Mouse (Mus musculus) embryonic facial prominence, embryonic 12.5 days (tissue): ENCODE measurements around the gene Traf2. TPM values are rescaled to one million over a fixed set of nuclear protein-coding genes. Genes with fewer than 3 reads are reported as not detected.
A peak's percentile ranks its signal among the peaks of the same experiment; 100 is the strongest.

Source experiments
- ATAC-seq: fragments of 200-750 bp; cut with Nextera tagmentation; 2 replicates; pipeline ENCODE4 v1.8.0; 2017; ENCODE audit not compliant: insufficient number of reproducible peaks, insufficient read depth, low FRiP score, low TSS enrichment
- H3K27ac ChIP-seq: fragments of 300-500 bp; sonication (generic); 2 replicates; pipeline ENCODE4 v1.5.1; 2016; ENCODE audit warnings: mild to moderate bottlenecking
- H3K27me3 ChIP-seq: fragments of 300-500 bp; sonication (generic); 2 replicates; pipeline ENCODE4 v1.6.1; 2016; ENCODE audit warnings: mild to moderate bottlenecking, moderate library complexity
- H3K36me3 ChIP-seq: fragments of 300-500 bp; sonication (generic); 2 replicates; pipeline ENCODE4 v1.6.1; 2016; ENCODE audit warnings: mild to moderate bottlenecking
- H3K4me1 ChIP-seq: fragments of 300-500 bp; sonication (generic); 2 replicates; pipeline ENCODE4 v1.6.1; 2016
- H3K4me2 ChIP-seq: fragments of 300-500 bp; sonication (generic); replicated peaks from 2 replicates; pipeline ENCODE4 v1.6.1; 2016; ENCODE audit warnings: mild to moderate bottlenecking, moderate library complexity
- H3K4me3 ChIP-seq: fragments of 300-500 bp; sonication (generic); 2 replicates; pipeline ENCODE4 v1.5.1; 2016; ENCODE audit warnings: mild to moderate bottlenecking
- H3K9ac ChIP-seq: fragments of 300-500 bp; sonication (generic); 2 replicates; pipeline ENCODE4 v1.6.1; 2016; ENCODE audit warnings: mild to moderate bottlenecking, moderate library complexity
- H3K9me3 ChIP-seq: fragments of 300-500 bp; sonication (generic); 2 replicates; pipeline ENCODE4 v1.6.1; 2016; ENCODE audit warnings: mild to moderate bottlenecking, moderate library complexity
- WGBS: fragments of 180-500 bp; shearing (Covaris S2); methylation state at CpG from one replicate; pipeline ENCODE4 v1.1.7; 2016; 5-methylcytosine and 5-hydroxymethylcytosine counted together
- polyA plus RNA-seq: library from polyadenylated mRNA; unstranded; fragments of >200 nt; fragmentation: Nextera tagmentation; extraction: Ambion mirVana; gene quantifications from 2 replicates; pipeline ENCODE4 v1.2.1, GENCODE M21; 2016

The Traf2 gene
- polyA plus RNA-seq, 1 experiment from 2014 or later = 37.8 TPM

DNA sequence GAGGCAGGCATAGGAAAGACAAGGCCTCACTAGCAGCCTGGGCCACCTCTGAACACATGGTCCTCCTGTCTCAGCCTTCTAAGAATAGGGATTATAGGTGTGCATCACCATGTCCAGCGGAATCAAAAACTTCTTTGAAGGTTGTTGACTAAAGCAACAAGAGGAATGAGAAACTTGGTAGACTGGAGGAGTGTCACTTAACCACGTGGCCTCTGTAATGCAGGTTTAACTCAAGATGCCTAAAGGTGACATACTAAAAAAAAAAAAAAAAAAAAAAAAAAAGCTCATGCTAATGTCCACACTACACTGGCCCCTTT lies 11.9 kb downstream of the Traf2 start:
- Histone ChIP-seq H3K27me3 (no peaks in the 10 kb centered on the region), H3K4me2 (no peak overlapping the region), H3K9me3 (no peaks in the 10 kb centered on the region), H3K27ac (no peak overlapping the region), H3K4me3 (no peak overlapping the region), H3K9ac (no peak overlapping the region), H3K4me1 (no peaks in the 10 kb centered on the region), H3K36me3 (peaks cover 82% of the 10 kb centered on the region)
- WGBS = 94% methylated on average over 2 of the region's 2 CpGs
- ATAC-seq = no peak

DNA sequence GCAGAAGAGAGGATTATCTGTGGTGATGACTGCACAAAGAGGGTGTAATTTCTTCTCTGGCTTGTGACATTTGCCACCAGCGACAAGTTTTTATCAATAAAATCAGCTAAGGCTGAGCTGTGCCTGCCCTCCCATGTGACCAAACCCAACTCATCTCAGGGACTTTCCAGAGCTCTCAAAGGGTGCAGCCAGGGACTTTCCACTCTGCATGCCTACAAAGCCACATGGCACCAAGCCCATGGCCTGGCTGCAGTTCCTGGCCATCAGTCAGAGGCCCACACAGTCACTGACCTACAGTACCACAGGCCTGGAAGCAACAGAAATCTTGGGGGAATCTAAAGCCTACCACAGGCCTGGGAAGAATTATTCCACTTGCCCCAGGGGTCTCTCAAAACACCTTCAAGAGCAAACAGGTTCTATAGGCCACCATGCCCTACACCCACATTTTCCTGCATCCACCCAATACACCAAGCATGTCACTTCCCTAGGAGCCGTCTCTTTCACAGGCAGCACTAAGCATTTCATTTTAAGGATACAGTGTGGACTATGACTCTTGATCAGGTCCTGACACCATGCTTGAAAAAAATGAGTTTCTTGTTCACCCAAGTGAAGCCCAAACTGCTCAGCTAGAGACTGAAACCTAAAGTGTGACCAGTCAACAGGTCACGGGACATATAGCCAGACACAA lies 12.4 kb downstream of the Traf2 start:
- H3K36me3 ChIP-seq = peaks cover 81% of the 10 kb centered on the region
- H3K9ac ChIP-seq = no peak overlapping the region

DNA sequence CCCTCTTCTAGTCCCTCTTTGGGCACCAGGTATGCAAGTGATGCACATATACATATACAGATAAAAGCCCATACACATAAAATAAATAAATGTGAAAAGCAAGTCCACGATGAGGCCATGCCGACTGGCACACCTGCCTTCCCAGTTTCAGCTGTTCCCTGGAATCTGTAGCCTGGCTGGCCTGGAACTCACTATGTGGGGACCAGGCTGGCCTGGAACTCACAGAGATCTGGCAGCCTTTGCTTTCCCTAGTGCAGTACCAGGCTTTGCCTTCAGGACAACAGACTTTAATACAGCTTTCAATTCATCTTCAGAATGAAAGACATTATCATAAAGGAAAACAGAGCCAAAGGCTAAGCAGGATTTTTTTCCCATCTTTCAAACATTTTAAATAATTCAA lies 13.0 kb downstream of the Traf2 start:
- H3K27ac ChIP-seq = no peak overlapping the region
- no peaks in the 10 kb centered on the region for H3K4me1 ChIP-seq
- WGBS = 96% methylated on average over 2 of the region's 2 CpGs
- no peak overlapping the region for H3K4me3 ChIP-seq
- no peak overlapping the region for H3K4me2 ChIP-seq
- ATAC-seq = no peak
- peaks cover 85% of the 10 kb centered on the region for H3K36me3 ChIP-seq
- H3K9ac ChIP-seq = no peak overlapping the region
- H3K27me3 ChIP-seq = no peaks in the 10 kb centered on the region
- H3K9me3 ChIP-seq = no peaks in the 10 kb centered on the region

More for the DNA sequence above, 12.4 kb downstream of the Traf2 start:
- H3K27ac ChIP-seq = no peak overlapping the region
- no peaks in the 10 kb centered on the region for H3K4me1 ChIP-seq
- H3K4me3 ChIP-seq = no peak overlapping the region
- H3K27me3 ChIP-seq = no peaks in the 10 kb centered on the region
- WGBS = 87% methylated on average over 3 of the region's 3 CpGs
- H3K4me2 ChIP-seq = no peak overlapping the region
- H3K9me3 ChIP-seq = no peaks in the 10 kb centered on the region
- ATAC-seq = no peak

DNA sequence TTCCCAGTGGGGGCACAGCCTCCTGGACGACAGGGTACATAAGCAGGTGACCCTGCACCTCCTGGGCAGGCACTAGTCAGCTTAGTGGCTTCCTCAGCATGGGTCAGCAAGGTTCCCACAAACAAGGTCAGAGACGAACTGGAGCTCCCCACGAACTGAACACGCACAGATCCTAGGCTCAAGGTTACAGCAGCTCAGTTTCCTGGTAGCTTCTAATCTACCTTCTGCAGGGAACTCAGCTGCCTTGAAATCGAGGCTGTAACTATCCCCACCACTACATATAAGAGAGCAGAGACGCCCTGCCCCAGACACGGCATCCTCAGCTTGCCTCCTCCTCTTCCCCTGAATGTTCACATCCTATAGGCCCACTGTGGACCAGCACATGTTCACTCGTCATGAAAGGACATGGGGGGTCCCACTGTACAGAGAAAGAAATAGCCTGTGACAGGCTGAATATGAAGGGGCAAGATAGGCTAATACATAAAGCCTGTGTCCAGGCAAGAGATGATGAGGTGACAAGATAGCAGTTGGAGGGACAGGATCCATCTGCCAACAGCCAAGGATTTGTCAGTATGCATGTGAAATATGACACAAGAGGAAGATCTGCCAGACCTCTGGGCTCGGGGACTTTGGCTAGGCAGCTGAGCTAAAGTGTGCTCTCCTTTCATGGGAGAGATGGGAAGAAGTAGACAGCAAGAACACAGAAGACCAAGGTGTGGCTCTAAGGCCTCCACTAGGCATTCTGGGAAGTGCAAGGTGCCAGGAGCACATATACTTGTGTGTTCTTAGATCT lies 20.0 kb downstream of the Traf2 start:
- no peak overlapping the region for H3K4me2 ChIP-seq
- no peak overlapping the region for H3K4me3 ChIP-seq
- no peak overlapping the region for H3K9ac ChIP-seq
- H3K9me3 ChIP-seq = no peaks in the 10 kb centered on the region
- no peak for ATAC-seq
- peaks cover 88% of the 10 kb centered on the region for H3K36me3 ChIP-seq
- H3K4me1 ChIP-seq = no peaks in the 10 kb centered on the region
- no peaks in the 10 kb centered on the region for H3K27me3 ChIP-seq
- 83% methylated on average over 9 of the region's 9 CpGs for WGBS
- no peak overlapping the region for H3K27ac ChIP-seq

DNA sequence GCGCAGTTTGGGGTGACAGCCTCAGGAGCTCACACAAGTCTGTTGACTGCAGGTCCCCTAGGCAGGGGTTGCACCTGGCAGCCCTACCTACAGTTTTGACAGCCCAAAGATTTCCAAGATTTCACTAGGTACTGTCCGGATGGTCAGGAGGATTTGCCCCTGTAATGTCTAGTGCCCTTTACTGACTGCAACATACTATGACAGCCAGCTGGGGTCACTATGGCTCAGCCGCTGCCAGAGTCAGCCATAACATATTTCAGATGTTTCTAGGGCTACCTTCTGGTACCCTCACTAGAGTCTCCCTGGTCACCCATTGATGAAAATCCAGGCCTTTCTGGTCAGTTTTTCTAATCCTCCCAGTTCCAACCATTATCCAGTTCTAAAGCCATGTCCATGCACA lies 36.8 kb downstream of the Traf2 start:
- ATAC-seq = no peak
- WGBS = 64% methylated on average over 3 of the region's 3 CpGs
- Histone ChIP-seq H3K4me3 (no peak overlapping the region), H3K27me3 (no peaks in the 10 kb centered on the region), H3K9ac (no peak overlapping the region), H3K4me1 (no peaks in the 10 kb centered on the region), H3K27ac (no peak overlapping the region), H3K9me3 (no peaks in the 10 kb centered on the region), H3K36me3 (peaks cover 7% of the 10 kb centered on the region), H3K4me2 (no peak overlapping the region)

DNA sequence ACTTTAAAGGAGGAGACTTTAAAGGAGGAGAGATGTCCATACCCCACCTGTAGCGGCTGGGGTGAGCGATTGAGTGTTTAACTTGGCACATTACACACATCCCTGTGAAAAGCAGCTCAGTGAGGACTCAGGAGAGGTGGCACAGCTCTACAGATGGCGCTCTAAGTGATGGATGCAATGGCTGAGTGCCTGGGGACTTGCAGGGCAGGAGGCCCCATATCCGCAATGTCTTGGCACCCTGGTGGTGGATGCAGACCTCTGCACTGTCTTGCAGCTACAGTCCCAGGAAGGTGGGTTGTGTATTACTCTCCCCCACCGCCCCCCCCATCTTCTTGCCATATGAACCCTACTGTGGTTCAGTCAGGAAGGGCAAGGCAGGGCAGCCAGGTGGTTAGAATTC lies 39.8 kb downstream of the Traf2 start:
- Histone ChIP-seq H3K4me2 (no peak overlapping the region), H3K4me3 (no peak overlapping the region), H3K27me3 (no peaks in the 10 kb centered on the region), H3K9me3 (no peaks in the 10 kb centered on the region), H3K27ac (no peak overlapping the region), H3K9ac (no peak overlapping the region), H3K36me3 (peaks cover 24% of the 10 kb centered on the region), H3K4me1 (peaks cover 2% of the 10 kb centered on the region)
- ATAC-seq = no peak
- 30% methylated on average over 5 of the region's 5 CpGs for WGBS

DNA sequence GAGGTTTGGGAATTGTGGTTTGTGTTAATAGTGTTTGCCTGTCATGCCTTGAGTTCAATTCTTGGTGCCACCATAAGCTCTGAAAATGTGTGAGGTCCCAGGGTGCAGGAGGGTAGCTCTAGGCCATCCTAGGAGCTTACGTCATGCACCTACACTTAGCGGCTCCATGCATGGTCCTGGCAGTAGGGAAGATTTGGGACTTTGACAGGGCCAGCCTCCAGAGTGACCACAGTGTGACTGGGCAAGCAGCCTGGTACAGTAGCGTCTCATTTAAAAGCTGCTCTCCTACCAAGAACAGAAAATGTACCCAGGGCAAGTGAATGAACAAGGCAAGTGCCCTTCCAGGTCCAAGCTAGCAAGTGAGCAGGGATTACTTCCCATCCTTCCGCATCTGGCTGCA lies 40.9 kb downstream of the Traf2 start:
- 92% methylated on average over 4 of the region's 4 CpGs for WGBS
- ATAC-seq = no peak
- no peak overlapping the region for H3K27ac ChIP-seq
- no peaks in the 10 kb centered on the region for H3K27me3 ChIP-seq
- no peaks in the 10 kb centered on the region for H3K9me3 ChIP-seq
- peaks cover 10% of the 10 kb centered on the region for H3K4me1 ChIP-seq
- H3K9ac ChIP-seq = no peak overlapping the region
- H3K4me3 ChIP-seq = no peak overlapping the region
- no peak overlapping the region for H3K4me2 ChIP-seq
- peaks cover 24% of the 10 kb centered on the region for H3K36me3 ChIP-seq

DNA sequence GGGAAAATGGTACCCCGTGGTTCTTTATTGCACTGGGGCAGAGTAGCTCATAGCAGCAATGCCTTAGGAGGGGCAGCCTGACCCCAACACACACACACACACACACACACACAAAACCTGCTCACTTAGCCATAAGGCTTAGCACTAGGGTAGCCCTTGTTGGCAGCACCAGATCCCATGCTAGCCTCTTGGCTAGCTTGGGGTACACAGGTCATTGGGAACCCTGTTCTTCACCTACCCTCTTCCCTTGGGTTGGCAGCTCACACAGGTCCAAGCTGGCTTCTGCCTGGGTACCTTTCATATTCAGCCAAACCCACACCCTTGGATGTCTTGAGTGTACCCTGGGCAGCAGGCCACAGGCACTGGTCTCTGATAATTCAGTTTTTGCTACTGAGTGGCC lies 41.7 kb downstream of the Traf2 start:
- Histone ChIP-seq H3K4me1 (peaks cover 13% of the 10 kb centered on the region), H3K36me3 (peaks cover 24% of the 10 kb centered on the region), H3K27me3 (no peaks in the 10 kb centered on the region), H3K4me2 (no peak overlapping the region), H3K27ac (no peak overlapping the region), H3K9ac (no peak overlapping the region), H3K4me3 (no peak overlapping the region), H3K9me3 (no peaks in the 10 kb centered on the region)
- WGBS = 88% methylated on average over 1 of the region's 1 CpGs
- no peak for ATAC-seq

DNA sequence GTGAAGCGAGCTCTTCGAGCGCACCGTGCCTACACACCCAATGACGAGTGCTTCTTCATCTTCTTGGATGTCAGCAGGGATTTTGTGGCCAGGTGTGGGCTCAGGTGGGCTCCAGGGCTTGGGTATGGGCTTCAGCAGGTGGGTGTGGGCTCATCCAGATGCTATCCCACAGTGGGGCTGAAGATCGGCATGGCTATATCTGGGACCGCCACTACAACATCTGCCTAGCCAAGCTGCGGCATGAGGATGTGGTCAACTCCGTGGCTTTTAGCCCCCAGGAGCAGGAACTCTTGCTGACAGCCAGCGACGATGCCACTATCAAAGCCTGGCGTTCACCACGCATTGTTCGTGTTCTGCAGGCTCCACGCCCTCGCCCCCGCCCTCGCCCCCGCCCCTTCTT lies 42.2 kb downstream of the Traf2 start:
- Histone ChIP-seq H3K4me2 (no peak overlapping the region), H3K9ac (no peak overlapping the region), H3K4me3 (no peak overlapping the region), H3K4me1 (peaks cover 13% of the 10 kb centered on the region), H3K27me3 (no peaks in the 10 kb centered on the region), H3K36me3 (peaks cover 24% of the 10 kb centered on the region), H3K9me3 (no peaks in the 10 kb centered on the region), H3K27ac (no peak overlapping the region)
- ATAC-seq = no peak
- 95% methylated on average over 19 of the region's 19 CpGs for WGBS

DNA sequence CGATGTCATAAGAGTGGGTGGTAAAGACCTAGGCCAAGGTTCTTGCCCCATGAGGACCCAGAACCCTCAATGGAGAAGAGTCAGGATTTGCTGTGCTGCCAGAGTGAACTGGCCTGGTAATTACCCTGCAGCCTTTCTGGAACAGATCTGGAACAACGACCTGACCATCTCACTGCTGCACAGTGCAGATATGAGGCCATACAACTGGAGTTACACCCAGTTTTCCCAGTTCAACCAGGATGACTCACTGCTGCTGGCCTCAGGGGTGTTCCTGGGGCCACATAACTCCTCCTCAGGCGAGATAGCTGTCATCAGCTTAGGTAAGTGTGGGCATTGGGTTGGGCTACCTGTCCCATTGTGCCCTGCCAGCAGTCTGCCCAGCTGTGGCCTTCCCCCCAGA lies 44.0 kb downstream of the Traf2 start:
- no peaks in the 10 kb centered on the region for H3K9me3 ChIP-seq
- H3K4me2 ChIP-seq = no peak overlapping the region
- H3K9ac ChIP-seq = no peak overlapping the region
- no peak for ATAC-seq
- peaks cover 24% of the 10 kb centered on the region for H3K36me3 ChIP-seq
- H3K27me3 ChIP-seq = no peaks in the 10 kb centered on the region
- H3K4me3 ChIP-seq = no peak overlapping the region
- peaks cover 13% of the 10 kb centered on the region for H3K4me1 ChIP-seq
- no peak overlapping the region for H3K27ac ChIP-seq
- 89% methylated on average over 3 of the region's 3 CpGs for WGBS

DNA sequence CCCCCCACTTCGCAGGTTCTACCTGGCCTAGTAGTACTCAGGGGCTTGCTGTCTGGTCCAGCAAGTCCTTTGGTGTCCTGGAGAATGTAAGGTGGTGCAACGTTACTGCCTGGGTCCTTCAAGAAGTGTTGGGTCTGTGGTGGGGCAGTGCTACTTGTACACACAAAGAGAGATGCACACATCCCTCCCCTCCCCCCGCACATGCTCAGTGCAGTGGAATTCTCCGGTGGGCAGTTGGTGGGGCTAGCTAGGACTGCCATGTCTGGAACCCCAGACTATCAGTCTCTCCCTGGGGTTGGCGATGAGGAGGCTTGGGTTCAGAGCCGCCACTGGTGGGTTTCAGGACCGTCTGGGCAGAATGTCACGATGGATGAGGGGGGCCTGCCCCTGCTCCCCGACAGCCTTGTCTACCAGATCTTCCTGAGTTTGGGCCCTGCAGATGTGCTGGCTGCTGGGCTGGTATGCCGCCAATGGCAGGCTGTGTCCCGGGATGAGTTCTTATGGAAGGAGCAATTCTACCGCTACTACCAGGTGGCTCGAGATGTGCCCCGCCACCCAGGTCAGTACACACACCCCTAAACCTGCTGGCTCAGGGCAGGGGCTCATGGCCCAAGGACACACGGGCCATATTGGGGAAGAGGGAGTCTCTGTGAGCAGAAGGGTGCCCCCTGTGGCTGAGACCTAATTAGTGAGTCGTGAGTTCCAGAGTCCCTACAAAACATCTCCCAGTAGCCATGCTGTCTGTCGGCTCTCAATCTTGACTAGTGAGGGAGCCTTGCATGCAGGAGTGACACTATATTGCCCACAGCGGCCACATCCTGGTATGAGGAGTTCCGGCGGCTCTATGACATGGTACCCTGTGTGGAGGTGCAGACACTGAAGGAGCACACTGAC lies 44.9 kb downstream of the Traf2 start, which contains the start of gene C8g:
Gene C8g, minus strand, starts transcription at position 127 of the 894 bp plus-strand sequence.
- 72% methylated on average over 20 of the region's 20 CpGs for WGBS
- ATAC-seq = no peak

More for the DNA sequence above, 44.9 kb downstream of the Traf2 start, which contains the start of gene C8g:
- peak within 1 kb of the TSS; percentile 91 for H3K9ac ChIP-seq
- H3K9me3 ChIP-seq = no peaks in the 10 kb centered on the region
- H3K4me1 ChIP-seq = peaks cover 13% of the 10 kb centered on the region
- peak within 1 kb of the TSS; percentile 82 for H3K4me3 ChIP-seq
- peak within 1 kb of the TSS; percentile 72 for H3K27ac ChIP-seq
- H3K36me3 ChIP-seq = peaks cover 24% of the 10 kb centered on the region
- peak within 1 kb of the TSS; percentile 95 for H3K4me2 ChIP-seq
- no peaks in the 10 kb centered on the region for H3K27me3 ChIP-seq
